Mouse (Mus musculus) limb, embryonic 12.5 days (tissue): Measurements from ENCODE around the gene BC035044. TPM values are rescaled to one million over a fixed set of nuclear protein-coding genes. Genes with fewer than 3 reads are reported as not detected.
"Not testable (repeated sequence)": the region's sequence is repeated elsewhere in the genome, so short reads cannot be mapped to it uniquely, and the experiment has no call there.

ENCODE experiments used
- ATAC-seq: fragments of 200-750 bp; cut with Nextera tagmentation; 2 replicates; pipeline ENCODE4 v1.8.0; 2017; ENCODE audit warnings: low read depth, moderate TSS enrichment; ENCODE audit not compliant: insufficient number of reproducible peaks, insufficient read depth, low FRiP score, low TSS enrichment
- H3K27ac ChIP-seq: fragments of 300-500 bp; sonication (generic); 2 replicates; pipeline ENCODE4 v1.5.1; 2016; ENCODE audit warnings: mild to moderate bottlenecking, moderate library complexity
- H3K27me3 ChIP-seq: fragments of 300-500 bp; sonication (generic); 2 replicates; pipeline ENCODE4 v1.6.1; 2016; ENCODE audit warnings: mild to moderate bottlenecking, moderate library complexity
- H3K36me3 ChIP-seq: fragments of 300-500 bp; sonication (generic); 2 replicates; pipeline ENCODE4 v1.6.1; 2016; ENCODE audit warnings: mild to moderate bottlenecking, moderate library complexity
- H3K4me1 ChIP-seq: fragments of 300-500 bp; sonication (generic); replicated peaks from 2 replicates; pipeline ENCODE4 v1.6.1; 2016
- H3K4me2 ChIP-seq: fragments of 300-500 bp; sonication (generic); 2 replicates; pipeline ENCODE4 v1.6.1; 2016; ENCODE audit warnings: mild to moderate bottlenecking, moderate library complexity
- H3K4me3 ChIP-seq: fragments of 300-500 bp; sonication (generic); replicated peaks from 2 replicates; pipeline ENCODE4 v1.5.1; 2016; ENCODE audit warnings: mild to moderate bottlenecking
- H3K9ac ChIP-seq: fragments of 300-500 bp; sonication (generic); replicated peaks from 2 replicates; pipeline ENCODE4 v1.6.1; 2016; ENCODE audit warnings: mild to moderate bottlenecking, moderate library complexity
- H3K9me3 ChIP-seq: fragments of 300-500 bp; sonication (generic); 2 replicates; pipeline ENCODE4 v1.6.1; 2016; ENCODE audit warnings: mild to moderate bottlenecking, moderate library complexity
- WGBS: fragments of 180-500 bp; shearing (Covaris S2); methylation state at CpG from one replicate; pipeline ENCODE4 v1.1.7; 2016; 5-methylcytosine and 5-hydroxymethylcytosine counted together
- polyA plus RNA-seq: library from polyadenylated mRNA; unstranded; fragments of >200 nt; fragmentation: Nextera tagmentation; extraction: Ambion mirVana; gene quantifications from 2 replicates; pipeline ENCODE4 v1.2.1, GENCODE M21; 2016

BC035044 gene
- polyA plus RNA-seq, 1 experiment from 2014 or later = 0.51 TPM

- no peak overlapping the region for H3K4me2 ChIP-seq
- H3K36me3 ChIP-seq = no peaks in the 10 kb centered on the region
- no peak for ATAC-seq
- H3K27ac ChIP-seq = no peak overlapping the region
- 90% methylated on average over 3 of the region's 3 CpGs for WGBS
- no peak overlapping the region for H3K4me3 ChIP-seq
- H3K27me3 ChIP-seq = no peaks in the 10 kb centered on the region
- 0 out of 2 replicates have a peak, but pooled peaks cover 3% of the 10 kb centered on the region for H3K4me1 ChIP-seq
- no peak overlapping the region for H3K9ac ChIP-seq
- no peaks in the 10 kb centered on the region for H3K9me3 ChIP-seq
Measured at GRCm38 (mm10) chr6:128826781-128827180, 64.1 kb downstream of the BC035044 start.

GRCm38 (mm10) chr6:128826132-128826531, 64.8 kb downstream of the BC035044 start, which contains the start of the genes Gm44511 and Klrb1b:
Gene Gm44511, minus strand, starts transcription at chr6:128826315.
Gene Klrb1b, minus strand, starts transcription at chr6:128826331.
- Histone ChIP-seq H3K4me2 (no peak within 1 kb of the TSS), H3K9ac (no peak within 1 kb of the TSS), H3K4me1 (0 out of 2 replicates have a peak, but pooled peaks cover 3% of the 10 kb centered on the region), H3K4me3 (no peak within 1 kb of the TSS), H3K27me3 (no peaks in the 10 kb centered on the region), H3K9me3 (no peaks in the 10 kb centered on the region), H3K27ac (no peak within 1 kb of the TSS), H3K36me3 (no peaks in the 10 kb centered on the region)
- ATAC-seq = no peak
- 91% methylated on average over 6 of the region's 6 CpGs for WGBS

GRCm38 (mm10) chr6:128818083-128818802, 72.7 kb downstream of the BC035044 start:
- Histone ChIP-seq H3K27ac (no peak overlapping the region), H3K4me1 (no peaks in the 10 kb centered on the region), H3K36me3 (no peaks in the 10 kb centered on the region), H3K9me3 (no peaks in the 10 kb centered on the region), H3K4me2 (no peak overlapping the region), H3K9ac (no peak overlapping the region), H3K4me3 (no peak overlapping the region), H3K27me3 (no peaks in the 10 kb centered on the region)
- no peak for ATAC-seq
- WGBS = 76% methylated on average over 4 of the region's 4 CpGs

- no peak overlapping the region for H3K9ac ChIP-seq
- no peaks in the 10 kb centered on the region for H3K36me3 ChIP-seq
- no peaks in the 10 kb centered on the region for H3K27me3 ChIP-seq
- H3K9me3 ChIP-seq = peaks cover 3% of the 10 kb centered on the region; the same call in 1 of the 2 replicates
- no peaks in the 10 kb centered on the region for H3K4me1 ChIP-seq
- 93% methylated on average over 5 of the region's 5 CpGs for WGBS
- H3K4me2 ChIP-seq = no peak overlapping the region
- no peak for ATAC-seq
- no peak overlapping the region for H3K27ac ChIP-seq
- no peak overlapping the region for H3K4me3 ChIP-seq
Measured at GRCm38 (mm10) chr6:128808532-128808931, 82.4 kb downstream of the BC035044 start.

- no peak for ATAC-seq
- no peak overlapping the region for H3K27ac ChIP-seq
- no peak overlapping the region for H3K4me2 ChIP-seq
- 72% methylated on average over 3 of the region's 3 CpGs for WGBS
- H3K27me3 ChIP-seq = no peaks in the 10 kb centered on the region
- H3K9me3 ChIP-seq = peaks cover 3% of the 10 kb centered on the region; the same call in 1 of the 2 replicates
- H3K4me1 ChIP-seq = no peaks in the 10 kb centered on the region
- no peaks in the 10 kb centered on the region for H3K36me3 ChIP-seq
- no peak overlapping the region for H3K9ac ChIP-seq
- no peak overlapping the region for H3K4me3 ChIP-seq
Measured at GRCm38 (mm10) chr6:128807021-128807420, 83.9 kb downstream of the BC035044 start.

- H3K36me3 ChIP-seq, ATAC-seq, H3K27me3 ChIP-seq, H3K27ac ChIP-seq, H3K4me1 ChIP-seq, H3K9ac ChIP-seq, H3K4me2 ChIP-seq, H3K4me3 ChIP-seq, H3K9me3 ChIP-seq: not testable (repeated sequence)
- WGBS = 72% methylated on average over 7 of the region's 7 CpGs
Measured at GRCm38 (mm10) chr6:128804823-128805640, 85.9 kb downstream of the BC035044 start.

- H3K9ac ChIP-seq = no peak overlapping the region
- peak; percentile 94 for ATAC-seq
Measured at GRCm38 (mm10) chr6:128802999-128803857, 87.7 kb downstream of the BC035044 start.

GRCm38 (mm10) chr6:128802557-128802956, 88.4 kb downstream of the BC035044 start:
- Histone ChIP-seq H3K27me3 (no peaks in the 10 kb centered on the region), H3K9ac (peak overlapping the region; percentile 45), H3K36me3 (no peaks in the 10 kb centered on the region), H3K4me1 (peaks cover 8% of the 10 kb centered on the region), H3K9me3 (no peaks in the 10 kb centered on the region), H3K4me3 (peak overlapping the region; percentile 47), H3K4me2 (peak overlapping the region; percentile 57), H3K27ac (peak overlapping the region; percentile 82)
- peak; percentile 40; the same call in 1 of the 2 replicates for ATAC-seq
- 13% methylated on average over 10 of the region's 10 CpGs for WGBS

More at GRCm38 (mm10) chr6:128802999-128803857, 87.7 kb downstream of the BC035044 start:
- Histone ChIP-seq H3K4me1 (peaks cover 2% of the 10 kb centered on the region), H3K4me2 (peak overlapping the region; percentile 57), H3K27ac (no peak overlapping the region; the same call in 1 of the 2 replicates), H3K9me3 (peaks cover 3% of the 10 kb centered on the region; the same call in 1 of the 2 replicates), H3K27me3 (no peaks in the 10 kb centered on the region), H3K36me3 (no peaks in the 10 kb centered on the region), H3K4me3 (peak overlapping the region; percentile 47)
- 8% methylated on average over 26 of the region's 26 CpGs for WGBS

- H3K4me2 ChIP-seq, H3K36me3 ChIP-seq, H3K27me3 ChIP-seq, H3K4me3 ChIP-seq, ATAC-seq, H3K9me3 ChIP-seq, H3K9ac ChIP-seq, H3K4me1 ChIP-seq, H3K27ac ChIP-seq: not testable (repeated sequence)
- 84% methylated on average over 5 of the region's 5 CpGs for WGBS
Measured at GRCm38 (mm10) chr6:128800696-128801095, 90.2 kb downstream of the BC035044 start.

- Histone ChIP-seq H3K9me3 (no peaks in the 10 kb centered on the region), H3K27me3 (no peaks in the 10 kb centered on the region), H3K4me1 (peaks cover 10% of the 10 kb centered on the region), H3K4me2 (peak overlapping the region; percentile 50), H3K4me3 (peak overlapping the region; percentile 59), H3K27ac (peak overlapping the region; percentile 23; the same call in 1 of the 2 replicates), H3K36me3 (no peaks in the 10 kb centered on the region), H3K9ac (no peak overlapping the region; the same call in 1 of the 2 replicates)
- ATAC-seq = no peak
- 23% methylated on average over 7 of the region's 7 CpGs for WGBS
Measured at GRCm38 (mm10) chr6:128799896-128800270, 91.0 kb downstream of the BC035044 start.
